Mouse (Mus musculus): ENCODE data around the gene Phlpp1.

- TF ChIP-seq CTCF (IDR thresholded peaks at IDR 0.05; ENCODE audit: low read depth, low read length), result no peak
- no peak for TF ChIP-seq POLR2A (IDR thresholded peaks at IDR 0.05; ENCODE audit: extremely low read depth, insufficient read depth, low read length)
These were observed 25.9 kb upstream of the Phlpp1 start for GRCm38 (mm10) chr1:106145565-106146190.

Data from liver, adult 2 months (tissue).